Mouse (Mus musculus): ENCODE measurements around the gene Scamp3. TPM values are rescaled to one million over a fixed set of nuclear protein-coding genes. Genes with fewer than 3 reads are reported as not detected.
"Not testable (repeated sequence)": the region's sequence is repeated elsewhere in the genome, so short reads cannot be mapped to it uniquely, and the experiment has no call there.

Gene Scamp3
- polyA plus RNA-seq, 1 experiment from 2014 or later = 146 TPM

DNA sequence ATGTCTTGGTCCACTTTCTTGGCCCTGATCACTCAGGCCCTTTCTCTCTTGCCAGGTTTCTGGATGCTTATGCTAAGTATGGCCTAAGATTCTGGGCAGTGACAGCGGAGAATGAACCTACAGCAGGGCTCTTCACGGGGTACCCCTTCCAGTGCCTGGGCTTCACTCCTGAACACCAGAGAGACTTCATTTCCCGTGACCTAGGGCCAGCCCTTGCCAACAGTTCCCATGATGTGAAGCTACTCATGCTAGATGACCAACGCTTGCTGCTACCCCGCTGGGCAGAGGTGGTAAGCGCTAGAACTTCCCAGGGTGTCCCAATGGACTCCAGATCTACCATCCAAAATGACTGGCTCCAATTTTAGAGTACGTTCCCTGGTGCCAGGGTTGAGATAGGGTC lies 28.8 kb downstream of the Scamp3 start:
- peaks cover 46% of the 10 kb centered on the region for H3K36me3 ChIP-seq (replicated peaks)

DNA sequence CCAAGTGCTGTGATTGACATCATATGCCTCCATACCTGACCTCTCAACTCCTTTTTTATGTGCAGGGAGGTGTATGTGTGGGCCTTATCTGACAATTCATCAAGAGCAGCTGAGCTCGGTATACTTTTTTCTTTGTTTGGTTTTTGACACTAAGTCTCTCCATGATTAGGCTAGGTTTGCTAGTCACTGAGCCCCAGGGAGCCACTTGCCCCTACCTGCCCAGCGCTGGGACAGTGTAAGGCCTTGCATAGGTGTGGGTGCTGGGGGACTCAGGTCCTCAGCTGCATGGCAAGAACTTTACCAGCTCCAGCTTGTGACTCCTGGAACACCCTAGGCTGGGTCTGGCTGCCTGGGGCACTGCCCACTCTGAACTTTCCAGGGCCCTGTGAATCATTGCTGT lies 29.4 kb downstream of the Scamp3 start:
- peaks cover 46% of the 10 kb centered on the region for H3K36me3 ChIP-seq (replicated peaks)
- H3K4me2 ChIP-seq = no peak overlapping the region
- WGBS = 93% methylated on average over 2 of the region's 2 CpGs
- H3K9me3 ChIP-seq = no peaks in the 10 kb centered on the region
- no peak overlapping the region for H3K27ac ChIP-seq
- no peak overlapping the region for H3K9ac ChIP-seq
- no peaks in the 10 kb centered on the region for H3K27me3 ChIP-seq (replicated peaks)
- peaks cover 5% of the 10 kb centered on the region for H3K4me1 ChIP-seq
- no peak for ATAC-seq (replicated peaks)
- no peak overlapping the region for H3K4me3 ChIP-seq

More for the DNA sequence above, 28.8 kb downstream of the Scamp3 start:
- H3K4me3 ChIP-seq = no peak overlapping the region
- no peak overlapping the region for H3K27ac ChIP-seq
- no peak overlapping the region for H3K9ac ChIP-seq
- no peak for ATAC-seq (replicated peaks)
- H3K9me3 ChIP-seq = no peaks in the 10 kb centered on the region
- no peaks in the 10 kb centered on the region for H3K27me3 ChIP-seq (replicated peaks)
- H3K4me1 ChIP-seq = peaks cover 5% of the 10 kb centered on the region
- WGBS = 91% methylated on average over 7 of the region's 7 CpGs
- H3K4me2 ChIP-seq = no peak overlapping the region

DNA sequence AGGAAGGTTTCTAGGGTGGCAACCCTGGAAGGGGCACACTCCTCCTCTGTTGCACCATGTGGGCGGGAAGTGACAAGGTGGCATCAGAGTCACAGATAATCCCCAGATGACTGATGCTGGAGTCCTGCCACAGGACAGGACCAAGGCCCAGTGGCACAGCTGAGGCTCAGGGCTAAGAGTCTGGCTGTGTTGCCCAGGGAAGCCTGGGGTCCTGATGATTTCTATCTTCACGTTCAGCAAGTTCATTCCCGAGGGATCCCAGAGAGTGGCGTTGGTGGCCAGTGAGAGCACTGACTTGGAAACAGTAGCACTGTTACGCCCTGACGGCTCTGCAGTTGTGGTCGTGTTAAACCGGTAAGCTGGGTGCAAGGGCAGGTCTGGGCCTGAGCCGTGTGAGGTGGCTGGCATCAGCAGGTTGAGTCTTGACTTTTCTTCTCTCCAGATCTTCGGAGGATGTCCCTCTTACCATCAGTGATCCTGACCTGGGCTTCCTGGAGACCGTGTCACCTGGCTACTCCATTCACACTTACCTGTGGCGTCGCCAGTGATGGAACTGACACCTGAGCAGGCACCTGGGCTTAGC lies 30.9 kb downstream of the Scamp3 start:
- Histone ChIP-seq H3K4me1 (peaks cover 12% of the 10 kb centered on the region), H3K4me3 (no peak overlapping the region), H3K4me2 (no peak overlapping the region), H3K27ac (no peak overlapping the region), H3K36me3 (replicated peaks) (peaks cover 46% of the 10 kb centered on the region), H3K27me3 (replicated peaks) (no peaks in the 10 kb centered on the region), H3K9ac (no peak overlapping the region), H3K9me3 (no peaks in the 10 kb centered on the region)
- 93% methylated on average over 13 of the region's 13 CpGs for WGBS
- ATAC-seq (replicated peaks) = no peak

DNA sequence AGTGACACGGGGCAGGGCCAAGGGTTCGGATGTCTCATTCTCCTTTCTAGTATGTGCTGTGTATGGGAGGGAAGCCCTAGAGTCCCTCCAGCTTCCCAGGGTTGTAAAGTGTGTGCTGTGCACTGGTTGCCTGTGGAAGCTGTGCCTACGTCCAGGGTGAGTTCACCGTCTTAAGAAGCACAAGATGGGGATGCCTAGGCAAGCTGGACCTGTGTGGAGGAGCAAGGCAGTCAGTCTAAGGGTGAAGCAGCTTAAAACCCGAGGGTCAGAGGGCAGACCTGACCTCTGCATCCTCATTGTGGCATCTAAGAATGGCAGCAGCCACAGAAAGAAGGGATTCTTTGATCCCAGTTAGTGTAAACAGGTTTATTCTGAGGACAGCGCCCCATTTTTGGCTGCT lies 31.5 kb downstream of the Scamp3 start:
- Histone ChIP-seq H3K9ac (no peak overlapping the region), H3K9me3 (no peaks in the 10 kb centered on the region), H3K36me3 (replicated peaks) (peaks cover 46% of the 10 kb centered on the region), H3K27ac (no peak overlapping the region), H3K4me3 (no peak overlapping the region), H3K27me3 (replicated peaks) (no peaks in the 10 kb centered on the region), H3K4me2 (no peak overlapping the region), H3K4me1 (peaks cover 10% of the 10 kb centered on the region)
- 88% methylated on average over 6 of the region's 6 CpGs for WGBS
- no peak for ATAC-seq (replicated peaks)

DNA sequence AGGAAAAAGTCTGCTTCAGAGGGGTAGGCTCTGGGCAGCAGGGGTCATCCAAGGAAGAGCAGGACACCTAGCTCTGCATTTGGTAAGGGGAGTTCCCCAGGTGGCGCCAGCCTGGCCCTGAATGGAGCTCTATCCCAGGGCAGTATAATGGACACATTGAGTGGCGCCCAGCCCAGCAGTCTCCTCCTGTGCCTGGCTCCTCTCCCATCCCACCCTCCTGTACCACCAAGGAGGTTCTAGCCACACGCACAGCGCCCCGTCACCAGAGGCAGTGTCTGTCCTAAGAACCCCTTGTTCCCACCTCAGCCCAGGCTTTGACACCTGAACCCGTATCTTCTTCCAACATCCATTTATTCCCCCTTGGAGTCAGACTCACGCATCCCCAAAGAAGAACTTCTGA lies 32.5 kb downstream of the Scamp3 start:
- no peak for ATAC-seq (replicated peaks)
- Histone ChIP-seq H3K9ac (no peak overlapping the region), H3K36me3 (replicated peaks) (peaks cover 46% of the 10 kb centered on the region), H3K4me3 (no peak overlapping the region), H3K27me3 (replicated peaks) (no peaks in the 10 kb centered on the region), H3K9me3 (no peaks in the 10 kb centered on the region), H3K4me1 (peaks cover 14% of the 10 kb centered on the region), H3K27ac (no peak overlapping the region), H3K4me2 (no peak overlapping the region)
- 96% methylated on average over 7 of the region's 7 CpGs for WGBS

DNA sequence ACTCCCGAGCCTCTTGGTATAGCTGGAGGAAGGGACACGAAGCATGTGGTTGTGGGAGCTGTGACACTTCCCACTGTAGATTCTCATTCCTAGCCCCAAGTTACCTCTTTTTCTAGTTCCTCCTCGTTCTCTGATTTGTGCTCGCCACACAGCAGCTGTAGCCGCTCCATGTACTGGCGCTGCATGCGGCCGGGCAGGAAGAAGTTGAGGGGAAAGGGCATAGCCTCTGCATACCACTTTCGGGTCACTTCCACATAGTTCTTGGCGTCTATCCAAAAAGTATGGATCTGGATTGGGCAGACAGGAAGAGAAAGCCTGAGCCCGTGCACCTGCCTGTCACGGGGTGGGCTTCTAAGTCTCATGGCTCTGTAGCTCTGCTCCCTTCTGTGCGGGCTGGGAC lies 32.9 kb downstream of the Scamp3 start:
- Histone ChIP-seq H3K27ac (no peak overlapping the region), H3K9ac (no peak overlapping the region), H3K9me3 (no peaks in the 10 kb centered on the region), H3K4me3 (no peak overlapping the region), H3K4me1 (peaks cover 18% of the 10 kb centered on the region), H3K36me3 (replicated peaks) (peaks cover 46% of the 10 kb centered on the region), H3K27me3 (replicated peaks) (no peaks in the 10 kb centered on the region), H3K4me2 (no peak overlapping the region)
- 88% methylated on average over 13 of the region's 13 CpGs for WGBS
- no peak for ATAC-seq (replicated peaks)

DNA sequence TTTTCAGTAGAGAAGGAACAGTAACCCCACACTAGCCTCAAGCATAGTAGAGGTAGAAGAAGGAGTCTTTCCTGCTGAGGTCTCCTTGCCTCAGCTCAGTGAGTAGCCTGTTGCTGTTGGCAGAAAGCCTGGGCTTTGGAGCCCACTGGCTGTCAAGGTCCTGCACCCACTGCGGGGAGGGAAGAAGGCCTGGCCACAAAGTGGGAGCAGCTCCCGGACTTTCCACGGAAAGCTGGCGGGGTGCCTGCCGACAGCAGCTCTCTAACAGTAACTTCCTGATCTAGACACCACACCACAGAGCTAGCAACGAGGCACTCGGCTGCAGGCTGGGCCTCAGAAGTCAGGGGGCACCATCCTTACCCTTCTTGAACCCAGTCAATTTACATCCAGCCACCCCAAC lies 33.5 kb downstream of the Scamp3 start:
- no peak for ATAC-seq (replicated peaks)
- H3K9ac ChIP-seq = no peak overlapping the region
- H3K4me2 ChIP-seq = no peak overlapping the region
- H3K36me3 ChIP-seq (replicated peaks) = peaks cover 41% of the 10 kb centered on the region
- no peak overlapping the region for H3K27ac ChIP-seq
- H3K4me3 ChIP-seq = no peak overlapping the region
- 85% methylated on average over 7 of the region's 7 CpGs for WGBS
- no peaks in the 10 kb centered on the region for H3K27me3 ChIP-seq (replicated peaks)
- peaks cover 24% of the 10 kb centered on the region for H3K4me1 ChIP-seq
- no peaks in the 10 kb centered on the region for H3K9me3 ChIP-seq

DNA sequence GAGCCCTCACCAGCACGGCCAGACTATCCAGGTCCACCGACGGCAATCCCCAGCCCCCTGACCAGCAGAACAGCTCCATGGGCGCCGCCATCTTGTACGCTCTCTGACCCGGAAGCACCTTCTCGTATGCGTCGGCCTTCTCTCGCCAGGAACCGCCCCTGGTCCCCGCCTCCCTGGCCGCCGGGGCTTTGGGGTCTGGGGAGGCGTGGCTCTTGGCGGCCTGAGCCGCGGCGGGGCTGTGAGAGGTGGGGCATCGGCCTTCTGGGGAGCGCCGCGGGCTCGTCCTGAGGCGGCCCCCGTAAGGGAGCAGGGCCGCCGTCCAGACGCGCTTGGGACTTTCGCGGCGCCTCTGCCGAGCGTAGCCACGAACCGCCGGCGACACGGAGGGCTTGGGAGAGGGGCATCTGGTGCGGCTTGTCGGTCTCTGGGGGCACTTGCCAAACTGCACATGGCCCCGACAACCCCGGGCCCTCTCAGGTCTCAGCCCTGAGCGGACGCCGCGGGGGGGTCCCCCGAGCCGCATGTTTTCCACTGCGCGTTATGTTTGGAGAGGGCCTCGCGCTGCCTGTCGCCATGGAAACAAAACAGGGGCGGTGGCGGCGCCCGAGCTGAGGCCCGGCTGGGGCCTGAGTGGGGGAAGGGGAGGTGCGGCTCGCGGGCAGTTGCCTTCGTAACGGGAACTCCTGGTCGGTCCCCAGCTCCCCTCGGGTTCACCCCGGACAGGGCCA lies 36.7 kb downstream of the Scamp3 start:
- no peaks in the 10 kb centered on the region for H3K27me3 ChIP-seq (replicated peaks)
- H3K4me1 ChIP-seq = peaks cover 42% of the 10 kb centered on the region
- WGBS = under 1% methylated on average over 69 of the region's 69 CpGs
- peaks cover 9% of the 10 kb centered on the region; the same call in 1 of the 2 replicates for H3K36me3 ChIP-seq (replicated peaks)
- peak; percentile 88 for ATAC-seq (replicated peaks)
- peak overlapping the region; percentile 75 for H3K9ac ChIP-seq
- peak overlapping the region; percentile 98 for H3K27ac ChIP-seq
- peak overlapping the region; percentile 88 for H3K4me2 ChIP-seq
- H3K4me3 ChIP-seq = peak overlapping the region; percentile 75
- no peaks in the 10 kb centered on the region for H3K9me3 ChIP-seq

DNA sequence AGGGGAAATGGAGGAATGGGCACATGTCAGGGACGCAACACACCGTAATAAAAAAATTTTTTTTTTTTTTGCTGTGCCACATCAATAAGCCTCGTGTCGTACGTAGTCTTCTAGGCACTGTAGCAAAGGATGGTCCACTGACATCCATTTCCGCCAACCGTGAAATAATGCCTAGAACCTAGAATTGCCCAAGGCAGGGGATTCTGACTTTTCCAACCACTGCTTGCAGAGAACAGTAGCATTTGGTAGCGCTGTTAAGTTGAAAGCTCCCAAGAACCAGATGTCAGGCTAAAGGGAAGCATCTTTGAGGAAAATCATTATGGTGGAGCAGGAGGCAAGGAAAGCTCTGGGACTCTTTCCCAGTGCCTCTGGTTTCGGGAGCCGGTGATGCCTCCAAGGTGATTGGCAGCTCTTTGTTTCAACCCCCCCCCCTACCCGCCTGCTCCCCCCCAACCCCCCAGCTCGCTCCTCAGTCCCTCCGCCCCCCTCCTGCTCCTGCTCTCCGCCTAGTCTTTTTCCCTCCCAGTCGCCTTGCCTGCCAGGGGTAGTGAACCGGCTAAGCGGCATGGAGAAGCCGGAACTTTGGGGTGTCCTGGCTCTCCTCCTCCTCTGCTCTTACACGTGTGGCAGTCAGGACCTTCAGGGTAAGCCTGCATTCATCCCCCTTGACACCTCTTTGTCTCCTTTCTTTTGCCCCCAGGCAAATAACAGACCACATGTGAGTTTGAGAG lies 37.6 kb downstream of the Scamp3 start, which contains the start of gene Thbs3:
Thbs3 (plus strand) TSS at position 500 of the 731 bp plus-strand sequence.
- peaks cover 42% of the 10 kb centered on the region for H3K4me1 ChIP-seq
- H3K4me3 ChIP-seq = peak within 1 kb of the TSS; percentile 75
- H3K9me3 ChIP-seq = no peaks in the 10 kb centered on the region
- H3K4me2 ChIP-seq = peak within 1 kb of the TSS; percentile 88
- H3K27me3 ChIP-seq (replicated peaks) = no peaks in the 10 kb centered on the region
- H3K36me3 ChIP-seq (replicated peaks) = peaks cover under 1% of the 10 kb centered on the region; the same call in 1 of the 2 replicates
- peak within 1 kb of the TSS; percentile 75 for H3K9ac ChIP-seq
- peak within 1 kb of the TSS; percentile 98 for H3K27ac ChIP-seq
- under 1% methylated on average over 19 of the region's 19 CpGs for WGBS
- ATAC-seq (replicated peaks) = peak; percentile 13; the same call in 1 of the 2 replicates

DNA sequence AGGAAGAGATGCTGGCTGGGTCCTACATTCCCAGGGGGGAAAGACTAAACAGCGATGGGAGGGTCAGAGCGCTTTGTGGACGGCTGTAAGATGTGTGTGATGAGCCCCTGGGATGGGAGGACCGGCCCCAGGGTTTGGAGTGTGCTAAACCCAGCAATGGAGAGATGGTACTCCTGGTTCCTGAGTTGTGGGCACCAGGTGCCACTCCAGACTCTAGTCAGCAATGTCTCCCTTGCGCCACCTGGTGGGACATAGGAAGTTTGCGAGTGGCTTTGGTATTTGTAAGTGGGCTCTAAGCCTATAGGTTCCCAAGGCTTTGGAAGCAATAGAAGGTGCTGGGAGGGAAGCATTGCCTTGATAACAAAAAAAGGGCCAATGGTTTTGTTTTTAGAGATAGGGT lies 38.6 kb downstream of the Scamp3 start:
- 0% methylated on average over 6 of the region's 6 CpGs for WGBS
- H3K4me1 ChIP-seq = peaks cover 42% of the 10 kb centered on the region
- H3K9ac ChIP-seq = peak overlapping the region; percentile 75; the same call in 1 of the 2 replicates

DNA sequence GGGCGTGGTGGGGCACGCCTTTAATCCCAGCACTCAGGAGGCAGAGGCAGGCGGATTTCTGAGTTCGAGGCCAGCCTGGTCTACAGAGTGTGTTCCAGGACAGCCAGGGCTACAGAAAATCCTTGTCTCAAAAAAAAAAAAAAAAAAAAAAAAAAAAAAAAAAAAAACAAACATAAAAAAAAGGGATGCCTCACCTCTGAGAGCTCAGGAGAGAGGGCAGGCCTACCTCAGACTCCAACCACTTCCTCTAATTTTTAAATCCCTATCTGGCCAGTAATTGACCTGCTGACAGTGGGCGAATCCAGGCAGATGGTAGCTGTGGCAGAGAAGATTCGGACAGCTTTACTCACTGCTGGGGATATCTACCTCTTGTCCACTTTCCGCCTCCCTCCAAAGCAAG lies 39.1 kb downstream of the Scamp3 start:
- not testable (repeated sequence) for H3K36me3 ChIP-seq (replicated peaks); H3K4me3 ChIP-seq; H3K9me3 ChIP-seq; H3K27ac ChIP-seq; ATAC-seq (replicated peaks); H3K27me3 ChIP-seq (replicated peaks); H3K9ac ChIP-seq
- 66% methylated on average over 7 of the region's 7 CpGs for WGBS
- Histone ChIP-seq H3K4me1 (peaks cover 42% of the 10 kb centered on the region), H3K4me2 (peak overlapping the region; percentile 88; the same call in 1 of the 2 replicates)

More for the DNA sequence above, 38.6 kb downstream of the Scamp3 start:
- H3K36me3 ChIP-seq (replicated peaks) = no peaks in the 10 kb centered on the region
- H3K9me3 ChIP-seq = no peaks in the 10 kb centered on the region
- H3K27me3 ChIP-seq (replicated peaks) = no peaks in the 10 kb centered on the region
- H3K27ac ChIP-seq = peak overlapping the region; percentile 98
- ATAC-seq (replicated peaks) = peak; percentile 34
- peak overlapping the region; percentile 88 for H3K4me2 ChIP-seq
- H3K4me3 ChIP-seq = peak overlapping the region; percentile 75

DNA sequence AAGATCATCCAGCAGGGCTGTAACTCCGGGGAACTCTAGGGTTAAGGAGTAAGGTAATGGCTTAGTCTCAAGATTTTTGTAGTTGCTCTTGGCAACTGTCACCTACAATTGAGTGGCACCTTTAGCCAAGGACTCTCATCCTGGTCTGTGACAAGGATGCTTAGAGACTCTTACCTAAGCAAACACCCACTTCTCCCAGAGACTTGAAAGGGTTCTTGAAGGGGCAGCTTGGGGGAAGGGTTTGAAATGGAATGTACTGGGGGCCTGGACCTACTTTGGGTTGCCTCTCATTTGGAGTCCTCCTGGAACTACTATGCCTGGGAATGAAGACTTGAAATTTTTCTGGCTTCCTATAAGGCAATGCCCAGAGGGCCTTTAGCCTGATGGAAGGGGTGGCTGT lies 41.0 kb downstream of the Scamp3 start:
- 74% methylated on average over 1 of the region's 1 CpGs for WGBS
- no peak for ATAC-seq (replicated peaks)
- no peak overlapping the region for H3K4me3 ChIP-seq
- no peaks in the 10 kb centered on the region for H3K9me3 ChIP-seq
- H3K27ac ChIP-seq = no peak overlapping the region
- peaks cover 35% of the 10 kb centered on the region for H3K4me1 ChIP-seq
- no peaks in the 10 kb centered on the region for H3K36me3 ChIP-seq (replicated peaks)
- H3K27me3 ChIP-seq (replicated peaks) = no peaks in the 10 kb centered on the region
- H3K9ac ChIP-seq = no peak overlapping the region
- no peak overlapping the region for H3K4me2 ChIP-seq

Data from midbrain, embryonic 15.5 days (tissue).